Mouse (Mus musculus) kidney, embryonic 14.5 days (tissue): ENCODE data around the gene Myl6b. TPM values are rescaled to one million over a fixed set of nuclear protein-coding genes. Genes with fewer than 3 reads are reported as not detected.

Experiments
- ATAC-seq: fragments of 200-750 bp; cut with Nextera tagmentation; 2 replicates; pipeline ENCODE4 v1.8.0; 2017; ENCODE audit warnings: moderate number of reproducible peaks, mild to moderate bottlenecking, moderate TSS enrichment, moderate library complexity; ENCODE audit not compliant: low FRiP score, low TSS enrichment
- H3K27ac ChIP-seq: fragments of 300-500 bp; sonication (generic); 2 replicates; pipeline ENCODE4 v1.5.1; 2014; ENCODE audit warnings: low read depth, mild to moderate bottlenecking, low read length, moderate library complexity, mixed read lengths
- H3K27me3 ChIP-seq: fragments of 300-500 bp; sonication (generic); 2 replicates; pipeline ENCODE4 v1.6.1; 2014; ENCODE audit warnings: mild to moderate bottlenecking, low read length; ENCODE audit not compliant: control insufficient read depth, insufficient read depth
- H3K36me3 ChIP-seq: fragments of 300-500 bp; sonication (generic); 2 replicates; pipeline ENCODE4 v1.6.1; 2014; ENCODE audit warnings: low read length, mixed read lengths; ENCODE audit not compliant: control insufficient read depth, insufficient read depth
- H3K4me1 ChIP-seq: fragments of 300-500 bp; sonication (generic); 2 replicates; pipeline ENCODE4 v1.6.1; 2014; ENCODE audit warnings: low read length, mixed read lengths; ENCODE audit not compliant: control insufficient read depth, insufficient read depth
- H3K4me2 ChIP-seq: fragments of 300-500 bp; sonication (generic); replicated peaks from 2 replicates; pipeline ENCODE4 v1.6.1; 2014; ENCODE audit warnings: low read depth, mild to moderate bottlenecking, low read length
- H3K4me3 ChIP-seq: fragments of 300-500 bp; sonication (generic); 2 replicates; pipeline ENCODE4 v1.5.1; 2014; ENCODE audit warnings: mild to moderate bottlenecking, low read length
- H3K9ac ChIP-seq: fragments of 300-500 bp; sonication (generic); 2 replicates; pipeline ENCODE4 v1.6.1; 2014; ENCODE audit warnings: low read depth, mild to moderate bottlenecking, low read length, moderate library complexity
- H3K9me3 ChIP-seq: fragments of 300-500 bp; sonication (generic); 2 replicates; pipeline ENCODE4 v1.6.1; 2016; ENCODE audit warnings: low read length; ENCODE audit not compliant: control insufficient read depth
- WGBS: fragments of 180-500 bp; shearing (Covaris S2); extraction: QIAGEN DNeasy Blood & Tissue Kit; methylation state at CpG from one replicate; pipeline ENCODE4 v1.1.7; 2014; 5-methylcytosine and 5-hydroxymethylcytosine counted together
- microRNA-seq: library from miRNA; unstranded; fragments of <30 nt; microRNA quantifications from one replicate; pipeline ENCODE4, GENCODE M21; 2016
- polyA plus RNA-seq: library from polyadenylated mRNA; unstranded; fragments of >200 nt; fragmentation: Nextera tagmentation; extraction: Ambion mirVana; gene quantifications from 2 replicates; pipeline ENCODE4 v1.2.1, GENCODE M21; 2014

Myl6b gene
- polyA plus RNA-seq, 1 experiment from 2014 or later = 3.2 TPM

- H3K4me3 ChIP-seq = no peak overlapping the region
- no peak overlapping the region; the same call in 1 of the 2 replicates for H3K4me2 ChIP-seq
- no peaks in the 10 kb centered on the region for H3K9me3 ChIP-seq
- ATAC-seq = peak; percentile 26; the same call in 1 of the 2 replicates
- peak overlapping the region; percentile 37; the same call in 1 of the 2 replicates for H3K9ac ChIP-seq
- WGBS = 2% methylated on average over 6 of the region's 6 CpGs
- no peaks in the 10 kb centered on the region for H3K36me3 ChIP-seq
- no peak overlapping the region for H3K27ac ChIP-seq
- H3K4me1 ChIP-seq = peaks cover 2% of the 10 kb centered on the region
- no peaks in the 10 kb centered on the region for H3K27me3 ChIP-seq
These were observed 43.2 kb downstream of the Myl6b start for GRCm38 (mm10) chr10:128455280-128455679.

- ATAC-seq = no peak
- H3K27me3 ChIP-seq = no peaks in the 10 kb centered on the region
- H3K4me3 ChIP-seq = no peak overlapping the region
- H3K4me1 ChIP-seq = no peaks in the 10 kb centered on the region
- H3K4me2 ChIP-seq = no peak overlapping the region
- H3K27ac ChIP-seq = no peak overlapping the region
- no peaks in the 10 kb centered on the region for H3K36me3 ChIP-seq
- no peaks in the 10 kb centered on the region for H3K9me3 ChIP-seq
- WGBS = 60% methylated on average over 3 of the region's 3 CpGs
- no peak overlapping the region for H3K9ac ChIP-seq
These were observed 44.0 kb downstream of the Myl6b start for GRCm38 (mm10) chr10:128454471-128454870.

- Histone ChIP-seq H3K4me3 (no peak overlapping the region), H3K27me3 (no peaks in the 10 kb centered on the region), H3K36me3 (no peaks in the 10 kb centered on the region), H3K9ac (no peak overlapping the region), H3K4me1 (no peaks in the 10 kb centered on the region), H3K27ac (no peak overlapping the region), H3K4me2 (no peak overlapping the region), H3K9me3 (no peaks in the 10 kb centered on the region)
- 86% methylated on average over 6 of the region's 6 CpGs for WGBS
- no peak for ATAC-seq
These were observed 47.5 kb downstream of the Myl6b start for GRCm38 (mm10) chr10:128451014-128451413.

- H3K4me1 ChIP-seq = no peaks in the 10 kb centered on the region
These were observed 53.1 kb downstream of the Myl6b start for GRCm38 (mm10) chr10:128445407-128445806.

GRCm38 (mm10) chr10:128444354-128444753, 54.1 kb downstream of the Myl6b start:
- no peaks in the 10 kb centered on the region for H3K27me3 ChIP-seq
- no peaks in the 10 kb centered on the region for H3K9me3 ChIP-seq
- H3K27ac ChIP-seq = peak overlapping the region; percentile 17; the same call in 1 of the 2 replicates
- 36% methylated on average over 6 of the region's 6 CpGs for WGBS
- H3K36me3 ChIP-seq = peaks cover 27% of the 10 kb centered on the region
- no peak overlapping the region for H3K4me3 ChIP-seq
- no peak overlapping the region for H3K9ac ChIP-seq
- ATAC-seq = 0 out of 2 replicates have a peak, but pooled peaks have one; percentile 30
- no peak overlapping the region for H3K4me2 ChIP-seq
- peaks cover 6% of the 10 kb centered on the region; the same call in 1 of the 2 replicates for H3K4me1 ChIP-seq

More at GRCm38 (mm10) chr10:128445407-128445806, 53.1 kb downstream of the Myl6b start:
- ATAC-seq = no peak
- no peak overlapping the region for H3K4me3 ChIP-seq
- H3K36me3 ChIP-seq = peaks cover 16% of the 10 kb centered on the region
- H3K27me3 ChIP-seq = no peaks in the 10 kb centered on the region
- no peak overlapping the region for H3K4me2 ChIP-seq
- H3K9ac ChIP-seq = no peak overlapping the region
- H3K9me3 ChIP-seq = no peaks in the 10 kb centered on the region
- H3K27ac ChIP-seq = 0 out of 2 replicates have a peak overlapping the region, but pooled peaks have one; percentile 42
- 88% methylated on average over 4 of the region's 4 CpGs for WGBS

Small RNA genes lying within 50 kb of the gene (microRNA-seq; reads per million reads assigned to microRNA genes)
- not detected for gene Mir6916
- not detected for gene Mir8105

Other genes starting within 250 kb of the Myl6b start
- 0.29 and 0.70 TPM in 2 replicates for gene Apon, start 244.6 kb downstream of the Myl6b start, polyA plus RNA-seq
- gene Apof, start 230.0 kb downstream of the Myl6b start, polyA plus RNA-seq = not detected in 2 replicates
- gene Stat2, start 228.1 kb downstream of the Myl6b start, polyA plus RNA-seq = 8.4 and 11.8 TPM in 2 replicates
- 0.24 and 0.29 TPM in 2 replicates for gene Il23a, start 199.9 kb downstream of the Myl6b start, polyA plus RNA-seq
- gene Pan2, start 195.3 kb downstream of the Myl6b start, polyA plus RNA-seq = 32.6 and 44.0 TPM in 2 replicates
- gene Cnpy2, start 176.2 kb downstream of the Myl6b start, polyA plus RNA-seq = 347 and 389 TPM in 2 replicates
- gene Cs, start 161.0 kb downstream of the Myl6b start, polyA plus RNA-seq = 135 and 225 TPM in 2 replicates
- 15.5 and 18.6 TPM in 2 replicates for gene Coq10a, start 129.7 kb downstream of the Myl6b start, polyA plus RNA-seq
- gene Ankrd52, start 121.6 kb downstream of the Myl6b start, polyA plus RNA-seq = 12.7 and 19.3 TPM in 2 replicates
- gene Slc39a5, start 97.5 kb downstream of the Myl6b start, polyA plus RNA-seq = 15.1 and 22.6 TPM in 2 replicates
- gene Nabp2, start 87.2 kb downstream of the Myl6b start, polyA plus RNA-seq = 87.8 and 103 TPM in 2 replicates
- 35.6 and 36.4 TPM in 2 replicates for gene Rnf41, start 87.0 kb downstream of the Myl6b start, polyA plus RNA-seq
- 64.8 and 96.7 TPM in 2 replicates for gene Smarcc2, start 39.4 kb downstream of the Myl6b start, polyA plus RNA-seq
- 921 and 980 TPM in 2 replicates for gene Myl6, start 4.5 kb downstream of the Myl6b start, polyA plus RNA-seq
- gene Esyt1, start 27.2 kb upstream of the Myl6b start, polyA plus RNA-seq = 9.9 and 16.1 TPM in 2 replicates
- 11.3 and 13.5 TPM in 2 replicates for gene Zc3h10, start 49.1 kb upstream of the Myl6b start, polyA plus RNA-seq
- gene Rpl41, start 50.6 kb upstream of the Myl6b start, polyA plus RNA-seq = 4,683 and 5,796 TPM in 2 replicates
- 237 and 254 TPM in 2 replicates for gene Pa2g4, start 67.3 kb upstream of the Myl6b start, polyA plus RNA-seq
- 5.1 and 11.8 TPM in 2 replicates for gene Erbb3, start 91.0 kb upstream of the Myl6b start, polyA plus RNA-seq
- gene Rps26, start 128.1 kb upstream of the Myl6b start, polyA plus RNA-seq = 1,019 and 1,352 TPM in 2 replicates
- gene Ikzf4, start 147.3 kb upstream of the Myl6b start, polyA plus RNA-seq = 1.8 and 2.8 TPM in 2 replicates
- gene Suox, start 175.4 kb upstream of the Myl6b start, polyA plus RNA-seq = 6.8 and 10.1 TPM in 2 replicates
- 34.9 and 54.6 TPM in 2 replicates for gene Rab5b, start 197.6 kb upstream of the Myl6b start, polyA plus RNA-seq
- gene Pmel, start 205.5 kb upstream of the Myl6b start, polyA plus RNA-seq = 1.0 and 2.6 TPM in 2 replicates
- 98.1 and 103 TPM in 2 replicates for gene Cdk2, start 206.3 kb upstream of the Myl6b start, polyA plus RNA-seq
- 4.1 and 4.7 TPM in 2 replicates for gene Dgka, start 246.2 kb upstream of the Myl6b start, polyA plus RNA-seq
- gene Pym1, start 249.2 kb upstream of the Myl6b start, polyA plus RNA-seq = 41.3 and 55.4 TPM in 2 replicates